Mouse (Mus musculus): Measurements from ENCODE around the gene Tpk1. TPM values are rescaled to one million over a fixed set of nuclear protein-coding genes. Genes with fewer than 3 reads are reported as not detected.

The Tpk1 gene
- 9.7 TPM for total RNA-seq (2023)

DNA sequence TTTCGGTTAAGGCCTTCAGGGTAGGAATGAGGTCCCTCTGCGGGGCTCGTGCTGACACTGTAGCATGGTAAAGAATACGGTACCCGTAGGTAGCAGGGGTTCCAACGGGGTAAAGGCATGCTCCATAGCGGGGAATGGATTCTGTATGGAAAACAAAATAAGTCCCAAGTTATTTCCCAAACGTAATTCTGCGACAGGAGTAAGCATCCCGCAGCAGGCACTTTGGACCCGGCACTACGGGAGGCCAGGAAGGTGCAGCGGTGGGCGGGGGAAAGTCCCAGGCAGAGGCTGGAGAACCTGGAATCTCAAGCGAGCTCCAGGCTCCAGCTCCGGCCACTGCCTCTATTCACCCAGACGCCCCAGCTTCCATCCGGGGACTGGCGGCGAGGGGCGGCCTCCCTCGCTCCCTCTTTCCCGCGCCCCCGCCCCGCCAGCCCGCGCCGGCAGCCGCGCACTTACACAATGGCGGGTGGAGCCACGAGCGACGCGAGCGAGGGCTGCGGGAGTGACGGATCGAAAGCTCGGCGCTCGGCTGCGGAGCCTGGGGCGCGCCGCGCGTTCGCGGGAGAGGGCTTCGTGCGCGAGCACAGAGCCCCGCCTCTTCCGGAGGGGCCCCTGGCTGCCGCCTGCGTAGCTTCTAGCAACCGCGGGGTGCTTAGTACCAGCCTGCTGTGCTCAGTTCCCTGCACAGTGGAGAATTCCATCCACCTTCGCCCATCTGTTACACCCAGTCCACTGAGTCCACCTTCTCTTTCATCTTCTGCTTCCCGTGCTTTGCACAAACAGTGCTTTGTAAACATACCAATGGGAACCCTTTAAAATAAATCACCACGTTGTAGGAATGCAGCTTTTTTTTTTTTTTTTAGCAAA, at the start of gene Tpk1:
Gene Tpk1 (minus strand): TSS at position 602 of the 870 bp plus-strand sequence.

GRCm38 (mm10) chr6:43309454-43309853, 356.6 kb downstream of the Tpk1 start, which contains the start of gene Nobox:
TSS of gene Nobox (minus strand) at chr6:43309554.

Measured in CD8-positive naive resting alpha-beta T cell, adult 57 days (primary cell).